Mouse (Mus musculus) 416B (cell line): Measurements from ENCODE around the gene Abca1.
A peak's percentile ranks its signal among the peaks of the same experiment; 100 is the strongest.

ENCODE experiments used
- DNase-seq: peaks from one replicate; pipeline ENCODE4 v3.0.0; 2011; ENCODE audit warnings: low read depth

Gene Abca1

GRCm38 (mm10) chr4:53083071-53083470 lies 76.6 kb downstream of the Abca1 start:
- no peak for DNase-seq

GRCm38 (mm10) chr4:53082451-53082850 lies 77.2 kb downstream of the Abca1 start:
- DNase-seq: no peak

GRCm38 (mm10) chr4:53081851-53082250 lies 77.8 kb downstream of the Abca1 start:
- no peak for DNase-seq

- no peak for DNase-seq
These were observed 79.4 kb downstream of the Abca1 start for GRCm38 (mm10) chr4:53080290-53080689.

- DNase-seq: no peak
These were observed 80.8 kb downstream of the Abca1 start for GRCm38 (mm10) chr4:53078793-53079310.

GRCm38 (mm10) chr4:53076788-53077350 lies 82.8 kb downstream of the Abca1 start:
- no peak for DNase-seq

GRCm38 (mm10) chr4:53073025-53073424 lies 86.7 kb downstream of the Abca1 start:
- no peak for DNase-seq

- DNase-seq: no peak
These were observed 97.2 kb downstream of the Abca1 start for GRCm38 (mm10) chr4:53062301-53063008.

- DNase-seq: no peak
These were observed 113.3 kb downstream of the Abca1 start for GRCm38 (mm10) chr4:53046238-53047022.

- no peak for DNase-seq
These were observed 113.9 kb downstream of the Abca1 start for GRCm38 (mm10) chr4:53045807-53046206.

GRCm38 (mm10) chr4:53043819-53044218 lies 115.9 kb downstream of the Abca1 start:
- DNase-seq: no peak

GRCm38 (mm10) chr4:53030326-53030948 lies 129.3 kb downstream of the Abca1 start:
- DNase-seq: peak; percentile 55

GRCm38 (mm10) chr4:53027811-53028210 lies 131.9 kb downstream of the Abca1 start:
- no peak for DNase-seq

GRCm38 (mm10) chr4:53024397-53024796 lies 135.3 kb downstream of the Abca1 start:
- no peak for DNase-seq

- no peak for DNase-seq
These were observed 136.3 kb downstream of the Abca1 start for GRCm38 (mm10) chr4:53023189-53023925.

- no peak for DNase-seq
These were observed 141.3 kb downstream of the Abca1 start for GRCm38 (mm10) chr4:53018392-53018791.

GRCm38 (mm10) chr4:53015024-53015423 lies 144.7 kb downstream of the Abca1 start:
- no peak for DNase-seq

- no peak for DNase-seq
These were observed 145.3 kb downstream of the Abca1 start for GRCm38 (mm10) chr4:53014421-53014820.

GRCm38 (mm10) chr4:53011732-53012361 lies 147.8 kb downstream of the Abca1 start, which contains the start of gene Nipsnap3b:
TSS of gene Nipsnap3b (plus strand) at chr4:53011880.
- DNase-seq: peak; percentile 96

- DNase-seq: no peak
These were observed 149.8 kb downstream of the Abca1 start for GRCm38 (mm10) chr4:53009871-53010270.

- DNase-seq: peak; percentile 33
These were observed 150.5 kb downstream of the Abca1 start for GRCm38 (mm10) chr4:53009183-53009582.
